Mouse (Mus musculus) heart, adult 2 months (tissue): Measurements from ENCODE around the gene Klhdc8a.

Experiments
- CTCF ChIP-seq: fragments of 200-600 bp; IDR thresholded peaks from 2 replicates; pipeline ENCODE4 v1.8.1; 2022; ENCODE audit warnings: antibody characterized with exemption, mild to moderate bottlenecking, moderate library complexity
- EP300 ChIP-seq: fragments of 200-500 bp; IDR thresholded peaks from 2 replicates; pipeline ENCODE4 v1.6.1; 2011; ENCODE audit warnings: low read depth, low read length, control low read depth; ENCODE audit not compliant: insufficient read depth
- POLR2A ChIP-seq: fragments of 200-500 bp; IDR thresholded peaks from 2 replicates; pipeline ENCODE4 v1.6.1; 2011; ENCODE audit warnings: mild to moderate bottlenecking, low read depth, low read length, control low read depth; ENCODE audit not compliant: insufficient read depth

DNA sequence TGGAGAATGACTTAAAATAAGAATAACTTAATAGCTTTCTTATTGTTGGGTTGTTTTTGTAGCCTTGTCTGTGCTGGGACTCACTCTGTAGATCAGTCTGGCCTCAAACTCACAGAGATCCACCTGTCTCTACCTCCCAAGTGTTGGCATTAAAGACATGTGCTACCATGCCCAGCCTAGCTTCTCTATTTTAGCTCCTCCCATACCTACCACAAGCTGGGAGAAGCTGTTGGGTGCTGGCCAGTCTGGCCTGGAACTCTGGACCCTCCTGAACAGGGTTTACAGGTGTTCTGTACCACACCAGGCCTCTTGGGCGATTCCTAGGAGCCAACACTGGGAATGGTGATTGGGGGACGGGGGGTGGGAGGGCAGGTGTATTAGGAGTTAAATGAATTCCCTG is 44.8 kb downstream of the Klhdc8a start:
- TF ChIP-seq POLR2A (no peak), CTCF (no peak), EP300 (no peak)
